Mouse (Mus musculus) midbrain, embryonic 14.5 days (tissue): ENCODE measurements around the gene Xlr4a. TPM values are rescaled to one million over a fixed set of nuclear protein-coding genes. Genes with fewer than 3 reads are reported as not detected.

Experiments used
- ATAC-seq: fragments of 200-750 bp; cut with Nextera tagmentation; 2 replicates; pipeline ENCODE4 v1.8.0; 2017; ENCODE audit warnings: moderate number of reproducible peaks, moderate library complexity; ENCODE audit not compliant: low FRiP score, low TSS enrichment
- DNase-seq: peaks from one replicate; pipeline ENCODE4 v3.0.0-alpha.2; 2015
- H3K27ac ChIP-seq: fragments of 300-500 bp; sonication (generic); replicated peaks from 2 replicates; pipeline ENCODE4 v1.5.1; 2014; ENCODE audit warnings: mild to moderate bottlenecking, low read depth, low read length, moderate library complexity
- H3K27me3 ChIP-seq: fragments of 300-500 bp; sonication (generic); 2 replicates; pipeline ENCODE4 v1.6.1; 2014; ENCODE audit warnings: low read length, control low read depth, mixed read lengths; ENCODE audit not compliant: control insufficient read depth, insufficient read depth
- H3K36me3 ChIP-seq: fragments of 300-500 bp; sonication (generic); 2 replicates; pipeline ENCODE4 v1.6.1; 2014; ENCODE audit warnings: low read length, control low read depth; ENCODE audit not compliant: control insufficient read depth, insufficient read depth
- H3K4me1 ChIP-seq: fragments of 300-500 bp; sonication (generic); 2 replicates; pipeline ENCODE4 v1.6.1; 2014; ENCODE audit warnings: mild to moderate bottlenecking, antibody characterized with exemption, low read length, control low read depth; ENCODE audit not compliant: control insufficient read depth, insufficient read depth
- H3K4me2 ChIP-seq: fragments of 300-500 bp; sonication (generic); 2 replicates; pipeline ENCODE4 v1.6.1; 2014; ENCODE audit warnings: mild to moderate bottlenecking, low read length, moderate library complexity
- H3K4me3 ChIP-seq: fragments of 300-500 bp; sonication (generic); replicated peaks from 2 replicates; pipeline ENCODE4 v1.5.1; 2014; ENCODE audit warnings: low read depth, low read length
- H3K9ac ChIP-seq: fragments of 300-500 bp; sonication (generic); replicated peaks from 2 replicates; pipeline ENCODE4 v1.6.1; 2014; ENCODE audit warnings: mild to moderate bottlenecking, low read length, moderate library complexity
- H3K9me3 ChIP-seq: fragments of 300-500 bp; sonication (generic); 2 replicates; pipeline ENCODE4 v1.6.1; 2016; ENCODE audit warnings: low read length, control low read depth, mixed read lengths; ENCODE audit not compliant: control insufficient read depth
- WGBS: fragments of 180-500 bp; shearing (Covaris S2); extraction: QIAGEN DNeasy Blood & Tissue Kit; methylation state at CpG from one replicate; pipeline ENCODE4 v1.1.7; 2014; 5-methylcytosine and 5-hydroxymethylcytosine counted together
- polyA plus RNA-seq: library from polyadenylated mRNA; unstranded; fragments of >200 nt; fragmentation: Nextera tagmentation; extraction: Ambion mirVana; gene quantifications from 2 replicates; pipeline ENCODE4 v1.2.1, GENCODE M21; 2014

Xlr4a gene
- polyA plus RNA-seq, 1 experiment from 2014 or later: 0.62 TPM

DNA sequence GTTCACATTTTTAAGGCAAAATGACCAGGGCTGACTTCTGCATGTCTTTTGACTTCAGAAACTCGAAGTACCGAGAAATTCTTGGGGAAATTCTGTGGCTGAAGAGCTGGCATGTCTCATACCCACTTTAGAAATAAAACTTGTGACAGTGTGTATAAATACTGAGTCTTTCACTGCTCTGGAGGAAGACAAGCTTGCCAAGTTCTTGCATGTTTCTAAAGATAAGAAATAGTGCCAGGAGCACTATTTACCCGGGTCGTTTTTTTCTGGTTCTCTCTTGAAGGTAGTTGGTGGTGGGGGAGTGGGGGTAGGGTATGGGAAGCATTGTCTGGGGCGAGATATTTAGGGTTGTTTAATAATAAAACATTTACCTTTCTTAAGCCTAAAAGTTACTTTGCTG, 20.0 kb downstream of the Xlr4a start:
- Histone ChIP-seq H3K9ac (no peak overlapping the region), H3K27me3 (no peaks in the 10 kb centered on the region), H3K4me2 (no peak overlapping the region), H3K4me3 (no peak overlapping the region), H3K9me3 (no peaks in the 10 kb centered on the region), H3K4me1 (no peaks in the 10 kb centered on the region), H3K27ac (no peak overlapping the region), H3K36me3 (no peaks in the 10 kb centered on the region)
- ATAC-seq (no peak), DNase-seq (no peak)
- 55% methylated on average over 5 of the region's 5 CpGs for WGBS

DNA sequence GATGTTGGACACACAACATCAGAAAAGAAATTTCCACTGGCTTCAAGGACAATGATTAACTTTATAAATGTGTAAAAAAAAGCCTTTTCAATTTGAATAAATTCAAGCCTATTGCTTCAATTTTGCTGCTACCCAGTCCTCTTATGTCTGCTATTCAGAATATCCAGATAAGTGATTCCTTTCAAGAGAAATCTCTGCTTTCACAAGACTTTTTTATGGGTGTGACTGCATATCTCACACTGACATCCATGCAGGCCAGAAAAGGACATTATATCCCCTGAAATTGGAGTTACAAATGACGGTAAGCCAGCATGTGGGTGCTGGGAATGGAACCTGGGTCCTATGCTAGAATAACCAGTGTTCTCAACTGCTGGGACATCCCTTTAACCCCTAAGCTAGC, 20.8 kb downstream of the Xlr4a start:
- Histone ChIP-seq H3K4me1 (no peaks in the 10 kb centered on the region), H3K4me3 (no peak overlapping the region), H3K36me3 (no peaks in the 10 kb centered on the region), H3K9ac (no peak overlapping the region), H3K27ac (no peak overlapping the region), H3K9me3 (no peaks in the 10 kb centered on the region), H3K27me3 (no peaks in the 10 kb centered on the region), H3K4me2 (no peak overlapping the region)
- no peak for DNase-seq
- 85% methylated on average over 1 of the region's 1 CpGs for WGBS
- no peak for ATAC-seq

DNA sequence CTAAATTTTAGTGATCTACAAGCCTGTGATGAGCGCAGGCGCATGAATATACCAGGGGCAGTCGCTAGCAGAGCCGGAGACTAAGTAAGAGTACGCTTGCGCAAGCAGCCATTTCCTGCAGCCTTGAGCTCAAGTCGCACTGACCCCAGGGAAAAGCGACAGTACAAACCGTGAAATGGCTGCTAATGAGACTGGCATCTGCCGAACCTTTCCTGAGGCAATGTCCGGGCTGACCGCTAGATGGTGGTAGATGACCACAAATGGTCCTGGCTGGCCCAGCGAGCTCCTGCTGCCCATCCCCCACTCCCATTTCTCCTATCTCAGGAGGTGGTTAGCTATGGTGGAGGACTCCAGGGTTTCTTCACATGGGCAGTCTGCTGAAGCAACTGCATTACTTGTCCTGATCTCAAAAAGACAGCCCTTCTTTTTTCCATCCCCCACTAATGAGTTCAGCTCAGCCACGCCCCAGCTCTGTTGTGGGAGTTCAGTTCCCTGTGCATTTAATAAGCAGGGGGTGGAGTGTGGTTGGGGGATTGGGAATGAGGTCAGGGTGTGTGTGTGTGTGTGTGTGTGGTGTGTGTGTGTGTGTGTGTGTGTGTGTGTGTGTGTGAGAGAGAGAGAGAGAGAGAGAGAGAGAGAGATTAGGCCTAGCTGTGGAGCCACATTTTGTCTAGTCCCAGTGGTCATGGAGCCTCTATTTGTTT, 28.3 kb downstream of the Xlr4a start:
- H3K4me1 ChIP-seq: no peaks in the 10 kb centered on the region
- ATAC-seq (peak; percentile 92), DNase-seq (peak; percentile 95)
- no peak overlapping the region for H3K4me3 ChIP-seq
- WGBS: 16% methylated on average over 14 of the region's 14 CpGs
- H3K9ac ChIP-seq: no peak overlapping the region
- H3K27ac ChIP-seq: peak overlapping the region; percentile 69
- H3K36me3 ChIP-seq: no peaks in the 10 kb centered on the region
- peak overlapping the region; percentile 37 for H3K4me2 ChIP-seq
- H3K27me3 ChIP-seq: no peaks in the 10 kb centered on the region
- no peaks in the 10 kb centered on the region for H3K9me3 ChIP-seq

DNA sequence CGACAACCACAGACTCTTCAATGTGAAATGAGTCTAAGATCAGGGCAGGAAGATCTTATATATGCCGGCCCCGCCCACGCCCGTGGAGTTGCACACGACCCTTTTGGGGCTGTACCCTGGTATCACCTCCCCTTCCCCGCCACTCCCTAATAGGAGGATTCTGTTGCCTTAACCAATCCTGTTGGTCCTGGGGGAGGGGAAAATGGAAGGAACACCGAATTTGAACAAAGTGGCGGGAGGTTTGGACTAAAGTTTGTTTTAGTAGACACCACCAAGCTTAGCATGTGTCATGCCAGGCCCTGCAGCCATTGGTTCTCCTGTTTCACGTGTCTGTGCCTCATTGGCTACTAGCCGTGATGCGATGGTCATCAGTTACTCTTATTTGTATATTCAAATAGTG, 42.6 kb downstream of the Xlr4a start:
- H3K9me3 ChIP-seq: no peaks in the 10 kb centered on the region
- WGBS: 86% methylated on average over 12 of the region's 12 CpGs
- ATAC-seq (no peak), DNase-seq (no peak)
- no peak overlapping the region for H3K4me3 ChIP-seq
- H3K36me3 ChIP-seq: no peaks in the 10 kb centered on the region
- no peaks in the 10 kb centered on the region for H3K4me1 ChIP-seq
- H3K27ac ChIP-seq: no peak overlapping the region
- H3K27me3 ChIP-seq: no peaks in the 10 kb centered on the region
- no peak overlapping the region for H3K4me2 ChIP-seq
- H3K9ac ChIP-seq: no peak overlapping the region

DNA sequence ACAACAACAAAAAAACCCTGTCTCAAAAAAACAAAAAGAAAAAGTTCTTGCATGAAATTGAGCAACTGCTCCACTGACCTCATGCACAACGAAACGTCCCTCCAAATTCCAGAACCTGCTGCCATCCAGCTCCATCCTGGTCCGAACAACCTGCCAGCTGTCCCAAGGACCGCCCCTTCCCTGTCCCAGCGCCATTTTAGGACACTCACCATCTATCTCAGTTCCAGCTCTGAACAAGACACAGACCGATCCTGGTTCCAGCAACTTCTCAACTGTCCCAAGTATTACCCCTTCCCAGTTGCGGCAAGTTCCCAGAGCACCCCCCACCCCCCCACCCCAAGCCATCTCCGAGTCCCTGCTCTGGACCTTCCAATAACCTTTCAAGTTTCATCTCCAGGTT, 43.4 kb downstream of the Xlr4a start:
- no peak overlapping the region for H3K9ac ChIP-seq
- H3K4me1 ChIP-seq: no peaks in the 10 kb centered on the region
- H3K36me3 ChIP-seq: no peaks in the 10 kb centered on the region
- H3K27me3 ChIP-seq: no peaks in the 10 kb centered on the region
- DNase-seq: no peak
- WGBS: 85% methylated on average over 8 of the region's 8 CpGs
- no peak overlapping the region for H3K4me2 ChIP-seq
- no peak overlapping the region for H3K27ac ChIP-seq
- ATAC-seq: no peak
- no peaks in the 10 kb centered on the region for H3K9me3 ChIP-seq
- no peak overlapping the region for H3K4me3 ChIP-seq

DNA sequence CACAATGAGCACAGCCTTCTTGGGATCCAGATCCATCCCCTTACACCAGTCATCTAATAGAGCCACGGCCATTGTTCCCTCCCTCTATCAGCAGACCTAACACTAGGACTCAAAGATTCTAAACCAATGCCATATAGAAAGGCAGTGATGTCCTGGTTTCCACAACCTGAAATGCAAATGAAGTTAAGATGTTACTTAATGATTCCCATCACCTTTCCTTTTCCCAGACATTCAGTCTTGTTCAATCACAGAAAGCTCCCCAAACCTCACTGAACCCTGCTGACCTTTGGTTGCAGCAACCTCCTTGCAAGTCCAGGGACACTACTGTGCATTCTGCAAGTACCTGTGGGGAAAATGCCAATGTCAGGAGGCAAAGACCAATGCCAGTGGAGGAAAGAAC, 45.3 kb downstream of the Xlr4a start, which contains the start of gene Pnma5:
Pnma5 (minus strand) TSS at position 101 of the 400 bp plus-strand sequence.
- 81% methylated on average over 1 of the region's 1 CpGs for WGBS
- H3K4me2 ChIP-seq: no peak within 1 kb of the TSS
- ATAC-seq: no peak

More for the DNA sequence above, 45.3 kb downstream of the Xlr4a start, which contains the start of gene Pnma5:
- H3K4me3 ChIP-seq: no peak within 1 kb of the TSS
- no peaks in the 10 kb centered on the region for H3K27me3 ChIP-seq
- H3K9ac ChIP-seq: no peak within 1 kb of the TSS
- H3K9me3 ChIP-seq: no peaks in the 10 kb centered on the region
- H3K36me3 ChIP-seq: no peaks in the 10 kb centered on the region
- H3K4me1 ChIP-seq: no peaks in the 10 kb centered on the region
- H3K27ac ChIP-seq: no peak within 1 kb of the TSS
- no peak for DNase-seq

Other genes with a start within 250 kb of the Xlr4a start
- 83.7 and 85.9 TPM in 2 replicates for gene Cetn2, start 164.1 kb downstream of the Xlr4a start, polyA plus RNA-seq
- gene Nsdhl, start 163.9 kb downstream of the Xlr4a start, polyA plus RNA-seq: 48.1 and 48.8 TPM in 2 replicates
- 0.39 and 0.71 TPM in 2 replicates for gene Zfp185, start 95.1 kb downstream of the Xlr4a start, polyA plus RNA-seq
- gene Pnma5, start 45.4 kb downstream of the Xlr4a start, polyA plus RNA-seq: not detected in 2 replicates
- gene Pnma3, start 17.7 kb downstream of the Xlr4a start, polyA plus RNA-seq: 1.8 and 2.1 TPM in 2 replicates
- gene Xlr3a, start 14.6 kb upstream of the Xlr4a start, polyA plus RNA-seq: 2.9 and 4.7 TPM in 2 replicates
- gene Gm14685, start 34.6 kb upstream of the Xlr4a start, polyA plus RNA-seq: 0.61 and 1.5 TPM in 2 replicates
- not detected in 2 replicates for gene Xlr5b, start 66.3 kb upstream of the Xlr4a start, polyA plus RNA-seq
- gene DXBay18, start 67.0 kb upstream of the Xlr4a start, polyA plus RNA-seq: 0.72 and 0.86 TPM in 2 replicates
- not detected in 2 replicates for gene Spin2d, start 94.5 kb upstream of the Xlr4a start, polyA plus RNA-seq
- 7.7 and 16.2 TPM in 2 replicates for gene Xlr3b, start 109.7 kb upstream of the Xlr4a start, polyA plus RNA-seq
- gene Xlr4b, start 131.9 kb upstream of the Xlr4a start, polyA plus RNA-seq: 0.38 TPM in 1 of 2 replicates, not detected in the other
- gene F8a, start 145.8 kb upstream of the Xlr4a start, polyA plus RNA-seq: 30.3 and 34.9 TPM in 2 replicates
- 0.28 TPM in 1 of 2 replicates, not detected in the other for gene Xlr4c, start 160.7 kb upstream of the Xlr4a start, polyA plus RNA-seq
- 0.19 and 0.25 TPM in 2 replicates for gene Xlr3c, start 182.9 kb upstream of the Xlr4a start, polyA plus RNA-seq
- gene Xlr5a, start 210.5 kb upstream of the Xlr4a start, polyA plus RNA-seq: not detected in 2 replicates
- not detected in 2 replicates for gene Xlr5c, start 210.5 kb upstream of the Xlr4a start, polyA plus RNA-seq